Mouse (Mus musculus): ENCODE results near the gene Trim27.

GRCm38 (mm10) chr13:21237161-21237560 is 57.9 kb downstream of the Trim27 start:
- TF ChIP-seq POLR2A (IDR thresholded peaks at IDR 0.05; ENCODE audit: low read depth, low read length) = no peak
- TF ChIP-seq POLR2AphosphoS2 (IDR thresholded peaks at IDR 0.05; ENCODE audit: low read depth, low read length) = no peak
- TF ChIP-seq UBTF (IDR thresholded peaks at IDR 0.05; ENCODE audit: low read depth, low read length) = no peak
- TF ChIP-seq EP300 (IDR thresholded peaks at IDR 0.05; ENCODE audit: low read length) = no peak
- no peak for TF ChIP-seq CTCF (conservative IDR thresholded peaks at IDR 0.05 in 1 of 2, IDR thresholded peaks at IDR 0.05 in 1 of 2; ENCODE audit: low read depth in 2 of 2, low read length in 2 of 2)
- TF ChIP-seq GABPA (IDR thresholded peaks at IDR 0.05; ENCODE audit: insufficient replicate concordance, low read depth, low read length) = no peak
- no peak for TF ChIP-seq NRF1 (IDR thresholded peaks at IDR 0.05; ENCODE audit: low read depth, low read length)
- no peak for TF ChIP-seq ZKSCAN1 (IDR thresholded peaks at IDR 0.05; ENCODE audit: borderline replicate concordance, low read depth, low read length)

All from CH12.LX (cell line).